Mouse (Mus musculus) kidney, adult 2 months (tissue): ENCODE results near the gene Cyp39a1. TPM values are rescaled to one million over a fixed set of nuclear protein-coding genes. Genes with fewer than 3 reads are reported as not detected.

Experiments used
- DNase-seq: peaks from one replicate; pipeline ENCODE4 v3.0.0; 2021
- H3K27ac ChIP-seq: fragments of 200-500 bp; 2 replicates; pipeline ENCODE4 v1.5.1; 2012; ENCODE audit warnings: low read depth, low read length, control low read depth, inconsistent platforms; ENCODE audit not compliant: insufficient read depth
- H3K27me3 ChIP-seq: fragments of 200-500 bp; replicated peaks from 2 replicates; pipeline ENCODE4 v1.6.1; 2012; ENCODE audit warnings: mild to moderate bottlenecking, moderate library complexity, low read length, inconsistent platforms; ENCODE audit not compliant: control insufficient read depth, insufficient read depth
- H3K36me3 ChIP-seq: fragments of 200-500 bp; 2 replicates; pipeline ENCODE4 v1.6.1; 2012; ENCODE audit warnings: mild to moderate bottlenecking, moderate library complexity, low read length, inconsistent platforms; ENCODE audit not compliant: control insufficient read depth, insufficient read depth
- H3K4me1 ChIP-seq: fragments of 200-500 bp; 2 replicates; pipeline ENCODE4 v1.6.1; 2011; ENCODE audit warnings: low read length; ENCODE audit not compliant: control insufficient read depth, insufficient read depth
- H3K4me3 ChIP-seq: fragments of 200-500 bp; 2 replicates; pipeline ENCODE4 v1.5.1; 2011; ENCODE audit warnings: mild to moderate bottlenecking, low read depth, low read length, control low read depth; ENCODE audit not compliant: insufficient read depth
- CTCF ChIP-seq: fragments of 200-500 bp; conservative IDR thresholded peaks from 2 replicates; pipeline ENCODE4 v1.5.1; 2011; ENCODE audit warnings: low read depth, mild to moderate bottlenecking, control low read depth, low read length, moderate library complexity, mixed read lengths; ENCODE audit not compliant: insufficient read depth, insufficient read length
- POLR2A ChIP-seq: fragments of 200-500 bp; IDR thresholded peaks from one replicate; pipeline ENCODE4 v1.6.1; 2011; ENCODE audit warnings: low read depth, low read length, control low read depth
- WGBS: fragments of 180-500 bp; shearing (Covaris S2); methylation state at CpG from one replicate; pipeline ENCODE4 v1.1.7; 2018; 5-methylcytosine and 5-hydroxymethylcytosine counted together
- polyA plus RNA-seq: library from polyadenylated mRNA; depleted of rRNA; stranded (reverse); fragments of >200 nt; gene quantifications from 2 replicates; pipeline ENCODE4 v1.2.3, GENCODE M21; 2012

Cyp39a1 gene
- polyA plus RNA-seq, 1 experiment = 3.6 TPM

GRCm38 (mm10) chr17:43706749-43707148 lies 39.5 kb downstream of the Cyp39a1 start:
- Histone ChIP-seq H3K4me3 (no peak overlapping the region), H3K36me3 (no peaks in the 10 kb centered on the region), H3K27me3 (no peaks in the 10 kb centered on the region), H3K27ac (no peak overlapping the region), H3K4me1 (no peaks in the 10 kb centered on the region)
- no peak for DNase-seq
- 89% methylated on average over 3 of the region's 3 CpGs for WGBS
- TF ChIP-seq CTCF = no peak

GRCm38 (mm10) chr17:43707254-43707653 lies 40.0 kb downstream of the Cyp39a1 start:
- peak; percentile 31 for DNase-seq
- WGBS = 71% methylated on average over 3 of the region's 3 CpGs
- no peaks in the 10 kb centered on the region for H3K4me1 ChIP-seq
- no peaks in the 10 kb centered on the region for H3K36me3 ChIP-seq
- H3K4me3 ChIP-seq = no peak overlapping the region
- H3K27ac ChIP-seq = no peak overlapping the region
- H3K27me3 ChIP-seq = no peaks in the 10 kb centered on the region
- TF ChIP-seq CTCF (no peak), POLR2A (no peak)

DNA sequence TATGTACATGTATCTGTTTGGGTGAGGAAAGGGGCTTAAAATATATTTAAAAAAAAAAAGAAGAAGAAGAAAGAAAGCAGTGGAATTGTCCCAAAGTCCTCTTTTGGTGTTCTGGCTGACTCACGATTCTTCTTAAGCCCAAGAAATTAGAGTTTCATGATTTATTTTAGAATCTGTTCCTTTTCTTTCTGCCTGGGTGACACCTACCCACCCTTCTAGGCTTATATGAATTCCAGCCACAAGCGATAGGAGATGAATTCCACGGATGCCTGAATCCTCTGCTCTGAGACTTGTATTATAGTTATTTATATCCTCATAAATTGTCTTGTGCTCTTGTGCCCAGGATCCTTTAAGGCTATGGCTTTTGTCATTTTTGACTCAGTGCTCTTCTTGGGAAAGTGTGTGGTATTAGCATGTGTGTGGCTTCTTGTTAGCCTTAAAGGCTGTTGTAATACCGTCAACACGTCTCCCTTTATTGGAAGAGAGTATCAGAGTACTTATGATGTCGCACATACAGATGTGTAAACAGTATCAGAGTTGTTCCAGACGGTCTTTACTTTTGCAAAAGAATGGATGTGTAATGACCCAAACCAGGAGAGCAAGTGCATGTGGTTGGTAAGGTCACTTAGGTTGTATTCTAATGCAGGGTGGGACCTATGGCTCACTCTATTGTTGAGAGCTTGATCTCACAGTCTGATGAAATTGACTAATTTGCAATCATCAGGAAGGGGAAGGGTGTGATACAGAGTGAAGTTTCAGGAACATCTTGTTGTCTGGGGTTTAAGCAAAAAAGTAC lies 44.5 kb downstream of the Cyp39a1 start:
- no peaks in the 10 kb centered on the region for H3K27me3 ChIP-seq
- H3K4me1 ChIP-seq = no peaks in the 10 kb centered on the region
- WGBS = 72% methylated on average over 7 of the region's 7 CpGs
- H3K4me3 ChIP-seq = no peak overlapping the region
- TF ChIP-seq POLR2A (no peak), CTCF (no peak)
- no peaks in the 10 kb centered on the region for H3K36me3 ChIP-seq
- no peak overlapping the region for H3K27ac ChIP-seq
- no peak for DNase-seq

GRCm38 (mm10) chr17:43714191-43714590 lies 47.0 kb downstream of the Cyp39a1 start:
- no peak for TF ChIP-seq CTCF
- TF ChIP-seq POLR2A = no peak
- no peak overlapping the region for H3K27ac ChIP-seq

GRCm38 (mm10) chr17:43716601-43717000 lies 49.4 kb downstream of the Cyp39a1 start:
- H3K36me3 ChIP-seq = no peaks in the 10 kb centered on the region
- H3K27ac ChIP-seq = no peak overlapping the region
- no peaks in the 10 kb centered on the region for H3K27me3 ChIP-seq
- 66% methylated on average over 7 of the region's 7 CpGs for WGBS
- peaks cover 4% of the 10 kb centered on the region; the same call in 1 of the 2 replicates for H3K4me1 ChIP-seq
- DNase-seq = no peak
- TF ChIP-seq POLR2A = no peak
- no peak for TF ChIP-seq CTCF
- H3K4me3 ChIP-seq = no peak overlapping the region

More at GRCm38 (mm10) chr17:43714191-43714590, 47.0 kb downstream of the Cyp39a1 start:
- DNase-seq = no peak
- Histone ChIP-seq H3K4me3 (no peak overlapping the region), H3K27me3 (no peaks in the 10 kb centered on the region), H3K36me3 (no peaks in the 10 kb centered on the region), H3K4me1 (peaks cover 4% of the 10 kb centered on the region; the same call in 1 of the 2 replicates)
- 62% methylated on average over 3 of the region's 3 CpGs for WGBS

DNA sequence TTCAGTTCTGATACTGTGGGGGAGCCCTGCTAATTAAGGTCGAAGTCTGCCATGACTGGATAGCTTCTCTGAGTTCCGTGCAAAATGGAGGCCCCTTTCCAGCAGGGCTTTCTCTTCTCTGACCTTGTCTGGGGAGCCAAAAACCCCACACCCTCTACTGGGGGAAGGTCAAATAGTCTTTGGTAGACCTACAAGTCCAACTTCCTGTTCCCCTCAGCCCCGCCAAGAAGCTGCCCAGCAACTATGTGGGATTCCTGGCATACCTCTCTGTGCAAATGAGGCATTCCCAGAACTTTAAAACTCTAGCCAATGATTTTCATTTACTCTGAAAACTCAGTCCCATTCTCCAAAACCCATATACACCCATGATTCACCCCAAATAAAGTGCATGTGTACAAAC lies 52.2 kb downstream of the Cyp39a1 start:
- TF ChIP-seq POLR2A (no peak), CTCF (no peak)
- no peaks in the 10 kb centered on the region for H3K27me3 ChIP-seq
- peaks cover 4% of the 10 kb centered on the region; the same call in 1 of the 2 replicates for H3K4me1 ChIP-seq
- no peaks in the 10 kb centered on the region for H3K36me3 ChIP-seq
- peak; percentile 60 for DNase-seq
- no peak overlapping the region for H3K4me3 ChIP-seq
- WGBS = 49% methylated on average over 3 of the region's 3 CpGs
- peak overlapping the region; percentile 70 for H3K27ac ChIP-seq

DNA sequence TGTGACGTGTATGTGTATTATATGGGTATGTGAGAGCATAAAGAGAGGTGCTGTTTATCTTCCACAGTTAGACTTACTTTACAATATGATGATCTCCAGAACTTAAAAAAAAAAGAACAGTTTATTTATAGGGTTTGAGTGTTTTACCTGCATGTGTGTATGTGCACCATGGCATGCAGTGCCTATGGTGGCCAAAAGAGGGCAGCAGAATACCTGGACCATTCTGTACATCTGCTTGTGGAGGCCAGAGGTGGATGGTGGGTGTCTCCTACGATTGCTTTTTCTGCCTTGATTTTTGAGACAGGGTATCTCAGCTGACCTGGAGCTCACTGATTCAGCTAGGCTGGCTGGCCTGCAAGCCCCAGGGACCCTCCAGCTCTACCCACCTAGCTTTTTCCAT lies 57.3 kb downstream of the Cyp39a1 start:
- Histone ChIP-seq H3K4me1 (no peaks in the 10 kb centered on the region), H3K36me3 (no peaks in the 10 kb centered on the region), H3K27me3 (no peaks in the 10 kb centered on the region), H3K4me3 (no peak overlapping the region), H3K27ac (no peak overlapping the region)
- DNase-seq = no peak
- TF ChIP-seq CTCF = 0 out of 2 replicates have a peak, but pooled peaks have one; percentile 11
- TF ChIP-seq POLR2A = no peak
- WGBS = 95% methylated on average over 2 of the region's 2 CpGs
